8 mouse cellular contexts compared by ENCODE assay signal in the genomic region with DNA sequence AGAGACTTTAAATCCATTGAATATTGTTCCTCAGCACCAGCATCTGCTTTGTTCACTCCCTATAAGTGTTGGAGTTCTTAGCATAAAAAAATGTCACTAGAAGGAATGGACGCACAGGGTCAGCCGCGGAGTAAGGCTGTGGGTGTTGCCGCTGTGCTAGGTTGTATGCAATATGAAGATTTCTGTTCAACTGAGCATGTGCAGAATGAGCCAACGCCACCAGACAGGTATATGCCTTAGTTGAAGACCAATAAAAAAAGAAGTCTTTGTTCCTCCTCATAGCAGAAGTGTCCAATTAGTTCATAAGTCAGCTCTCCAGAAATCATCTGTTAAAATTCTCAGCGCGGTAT. TPM values are rescaled to one million over a fixed set of nuclear protein-coding genes. Genes with fewer than 3 reads are reported as not detected.
A peak's percentile ranks its signal among the peaks of the same experiment; 100 is the strongest.
DNase-seq lines count a peak whose midpoint lies in the region; ATAC-seq and TF ChIP-seq lines count a peak whose summit lies in the region.

No protein-coding gene starts in this region.

- H3K4me3 ChIP-seq in heart, embryonic 15.5 days = peak overlapping the region; percentile 67
- H3K4me3 ChIP-seq in lung, embryonic 16.5 days (ENCODE audit: low read length) = peak overlapping the region; percentile 70
- peak overlapping the region; percentile 80; the same call in 1 of the 2 replicates for H3K4me3 ChIP-seq in small intestine, adult 2 months (ENCODE audit: low read depth, low read length)

- no peaks in the 10 kb centered on the region for H3K36me3 ChIP-seq in heart, embryonic 15.5 days
- H3K36me3 ChIP-seq in lung, embryonic 16.5 days (ENCODE audit: control insufficient read depth, insufficient read depth, low read length) = no peaks in the 10 kb centered on the region
- no peaks in the 10 kb centered on the region for H3K36me3 ChIP-seq in small intestine, adult 2 months (ENCODE audit: control insufficient read depth, insufficient read depth, low read length)

- peak; percentile 13 to 19 for DNase-seq in urinary bladder, postnatal 36 days (ENCODE audit: low spot score in 2 of 2)
- DNase-seq in urinary bladder, postnatal 4 days (ENCODE audit: low spot score in 2 of 2) = no peak
- DNase-seq in cerebellum, postnatal 25 days = peak; percentile 36 to 53
- peak; percentile 2 to 33 for DNase-seq in kidney, postnatal 25 days
- no peak for DNase-seq in adipocyte (ENCODE audit: low spot score)

- no peak for ATAC-seq in heart, embryonic 15.5 days (replicated peaks; ENCODE audit: insufficient number of reproducible peaks, insufficient read depth, low FRiP score, low read depth)
- no peak; the same call in 1 of the 2 replicates for ATAC-seq in lung, embryonic 16.5 days (ENCODE audit: low read depth)

- WGBS in heart, embryonic 15.5 days = 17% methylated on average over 7 of the region's 7 CpGs
- 20% methylated on average over 7 of the region's 7 CpGs for WGBS in lung, embryonic 16.5 days
- WGBS in small intestine, adult 2 months = 12% methylated on average over 7 of the region's 7 CpGs

- H3K27me3 ChIP-seq in heart, embryonic 15.5 days = no peaks in the 10 kb centered on the region
- no peaks in the 10 kb centered on the region for H3K27me3 ChIP-seq in lung, embryonic 16.5 days (ENCODE audit: control insufficient read depth, insufficient read depth, low read depth, low read length)
- H3K27me3 ChIP-seq in small intestine, adult 2 months (ENCODE audit: control insufficient read depth, insufficient read depth, low read length) = no peaks in the 10 kb centered on the region

- peak overlapping the region; percentile 85 for H3K27ac ChIP-seq in heart, embryonic 15.5 days
- H3K27ac ChIP-seq in lung, embryonic 16.5 days (ENCODE audit: low read length) = peak overlapping the region; percentile 89
- H3K27ac ChIP-seq in small intestine, adult 2 months (ENCODE audit: insufficient read depth, low read depth, low read length) = peak overlapping the region; percentile 86

- no peak; the same call in 1 of the 2 replicates for TF ChIP-seq POLR2A in small intestine, adult 2 months (IDR thresholded peaks at IDR 0.05; ENCODE audit: low read depth, low read length)

- peak overlapping the region; percentile 56 for H3K9ac ChIP-seq in heart, embryonic 15.5 days
- peak overlapping the region; percentile 56 for H3K9ac ChIP-seq in lung, embryonic 16.5 days (ENCODE audit: low read length)

- peak overlapping the region; percentile 60 for H3K4me2 ChIP-seq in heart, embryonic 15.5 days
- peak overlapping the region; percentile 63 for H3K4me2 ChIP-seq in lung, embryonic 16.5 days (ENCODE audit: low read depth, low read length)

- no peaks in the 10 kb centered on the region for H3K9me3 ChIP-seq in heart, embryonic 15.5 days (replicated peaks)
- H3K9me3 ChIP-seq in lung, embryonic 16.5 days (ENCODE audit: control insufficient read depth, low read length) = no peaks in the 10 kb centered on the region

- H3K4me1 ChIP-seq in heart, embryonic 15.5 days (replicated peaks) = no peaks in the 10 kb centered on the region
- no peaks in the 10 kb centered on the region for H3K4me1 ChIP-seq in lung, embryonic 16.5 days (replicated peaks; ENCODE audit: control insufficient read depth, insufficient read depth, low read length)
- H3K4me1 ChIP-seq in small intestine, adult 2 months (ENCODE audit: control insufficient read depth, insufficient read depth, insufficient read length, low read length) = no peaks in the 10 kb centered on the region

- no peak for TF ChIP-seq CTCF in small intestine, adult 2 months (IDR thresholded peaks at IDR 0.05; ENCODE audit: extremely low read depth, insufficient read length, insufficient replicate concordance, low read depth, low read length)

RNA-seq across cellular contexts. Expression of gene Cask, which starts 3.7 kb away (rescaled TPM):
- 6.1 and 6.9 TPM in 2 replicates for polyA plus RNA-seq in heart, embryonic 15.5 days (2015; fragmentation: Nextera tagmentation; extraction: Ambion mirVana)
- polyA plus RNA-seq in lung, embryonic 16.5 days (2015; fragmentation: Nextera tagmentation; extraction: Ambion mirVana) = 12.3 and 12.7 TPM in 2 replicates
- polyA plus RNA-seq in small intestine, adult 2 months (2012; rRNA removed) = 3.0 and 9.2 TPM in 2 replicates

Comparison
In these comparisons a context has a peak if more than half of its experiments do, and no peak if none do; other contexts are left out.
1. DNase-seq: peak in urinary bladder, postnatal 36 days (2 of 2), cerebellum, postnatal 25 days (2 of 2) and kidney, postnatal 25 days (2 of 2); none in urinary bladder, postnatal 4 days (0 of 2) and adipocyte (single experiment).
2. Peak in every context shown above with its lines, with median percentiles within 50 percentile points of each other: H3K27ac ChIP-seq and H3K4me3 ChIP-seq.